ENCODE assay signal across 9 mouse cellular contexts in the genomic region with DNA sequence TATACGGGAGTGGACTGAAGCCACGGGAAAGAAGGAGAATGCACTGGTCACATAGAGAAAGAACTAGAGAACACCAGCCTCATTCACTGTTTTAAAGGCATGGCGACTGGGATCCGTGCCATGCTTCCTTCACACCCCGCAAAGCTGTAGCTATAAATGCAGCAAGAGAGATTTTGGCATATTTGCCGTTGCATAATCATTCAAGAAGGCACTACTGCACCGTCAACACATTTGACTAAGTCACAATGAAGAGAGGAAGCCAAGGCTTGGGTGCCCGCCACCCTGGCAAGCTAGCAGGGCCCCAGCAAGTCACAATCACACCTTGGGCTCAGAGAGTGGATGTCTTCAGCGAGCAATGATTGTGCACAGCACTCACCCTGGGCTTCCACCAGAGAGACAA.
DNase-seq lines count a peak whose midpoint lies in the region; ATAC-seq and TF ChIP-seq lines count a peak whose summit lies in the region.
"Had no signal": no experiment of that assay in that cellular context is flagged by ENCODE, and none has a peak within 500 bp of the region (broad histone marks: within the 10 kb centered on the region; RNA-seq: fewer than 3 reads in every experiment).

No protein-coding gene starts in this region.

- intact Hi-C loops in gastrocnemius, adult 2 months (cut with DNase I), result no loop called here
- intact Hi-C loops in gastrocnemius, postnatal 14 days (cut with DNase I; ENCODE audit: low total_unique reads), result no loop called here
- intact Hi-C loops in left cerebral cortex, postnatal 4 days (cut with DNase I), result no loop called here

- TF ChIP-seq CTCF in gastrocnemius, adult 2 months (IDR thresholded peaks at IDR 0.05), result no peak
- no peak for TF ChIP-seq CTCF in kidney, adult 2 months (conservative IDR thresholded peaks at IDR 0.05; ENCODE audit: insufficient read depth, insufficient read length, low read depth, low read length)

- no peaks in the 10 kb centered on the region for H3K36me3 ChIP-seq in kidney, embryonic 14.5 days (ENCODE audit: control insufficient read depth, insufficient read depth, low read length)
- no peaks in the 10 kb centered on the region for H3K36me3 ChIP-seq in kidney, adult 2 months (ENCODE audit: control insufficient read depth, insufficient read depth, low read length)

- no peak overlapping the region for H3K27ac ChIP-seq in gastrocnemius, adult 2 months
- H3K27ac ChIP-seq in kidney, embryonic 14.5 days (ENCODE audit: low read depth, low read length), result no peak overlapping the region
- no peak overlapping the region for H3K27ac ChIP-seq in kidney, adult 2 months (ENCODE audit: insufficient read depth, low read depth, low read length)
- H3K27ac ChIP-seq: liver, embryonic 14.5 days had no signal

- no peaks in the 10 kb centered on the region for H3K27me3 ChIP-seq in kidney, embryonic 14.5 days (ENCODE audit: control insufficient read depth, insufficient read depth, low read length)
- no peaks in the 10 kb centered on the region for H3K27me3 ChIP-seq in kidney, adult 2 months (replicated peaks; ENCODE audit: control insufficient read depth, insufficient read depth, low read length)

- H3K9ac ChIP-seq in kidney, embryonic 14.5 days (ENCODE audit: low read depth, low read length), result no peak overlapping the region
- H3K9ac ChIP-seq: liver, embryonic 14.5 days had no signal

- no peak overlapping the region for H3K4me3 ChIP-seq in gastrocnemius, adult 2 months
- no peak overlapping the region for H3K4me3 ChIP-seq in kidney, embryonic 14.5 days (ENCODE audit: low read length)
- H3K4me3 ChIP-seq in kidney, adult 2 months (ENCODE audit: insufficient read depth, low read depth, low read length), result no peak overlapping the region

- no peak for TF ChIP-seq POLR2A in kidney, adult 2 months (IDR thresholded peaks at IDR 0.05; ENCODE audit: low read depth, low read length)

- DNase-seq in gastrocnemius, adult 2 months, result peak; percentile 24
- no peak for DNase-seq in gastrocnemius, postnatal 14 days
- DNase-seq in cerebellum, adult 9-10 months, result peak; percentile 77
- DNase-seq in heart, postnatal 4 days, result peak; percentile 6
- DNase-seq in left cerebral cortex, postnatal 4 days, result peak; percentile 29
- no peak for DNase-seq in kidney, adult 9 months
- DNase-seq in kidney, adult 2 months, result no peak

- 91% methylated on average over 9 of the region's 9 CpGs for WGBS in kidney, embryonic 14.5 days
- 85% methylated on average over 9 of the region's 9 CpGs for WGBS in kidney, adult 2 months

- H3K4me1 ChIP-seq in kidney, embryonic 14.5 days (ENCODE audit: control insufficient read depth, insufficient read depth, low read length), result no peaks in the 10 kb centered on the region
- H3K4me1 ChIP-seq in kidney, adult 2 months (ENCODE audit: control insufficient read depth, insufficient read depth, low read length), result no peaks in the 10 kb centered on the region

- no peak overlapping the region for H3K4me2 ChIP-seq in kidney, embryonic 14.5 days (replicated peaks; ENCODE audit: low read depth, low read length)

- no peak for ATAC-seq in kidney, embryonic 14.5 days (ENCODE audit: low FRiP score, low TSS enrichment)

- H3K9me3 ChIP-seq in kidney, embryonic 14.5 days (ENCODE audit: control insufficient read depth, low read length), result no peaks in the 10 kb centered on the region

Comparison
In these comparisons a context has a peak if more than half of its experiments do, and no peak if none do; other contexts are left out.
1. DNase-seq: peak in gastrocnemius, adult 2 months (single experiment), cerebellum, adult 9-10 months (single experiment), heart, postnatal 4 days (single experiment) and left cerebral cortex, postnatal 4 days (single experiment); none in gastrocnemius, postnatal 14 days (single experiment), kidney, adult 9 months (single experiment) and kidney, adult 2 months (single experiment).